In genomic region chr5:92312046-92312715, GRCm38 (mm10) we compare ENCODE assay signal across 8 mouse cellular contexts. TPM values are rescaled to one million over a fixed set of nuclear protein-coding genes. Genes with fewer than 3 reads are reported as not detected.
DNase-seq lines count a peak whose midpoint lies in the region; ATAC-seq lines count a peak whose summit lies in the region.

No protein-coding gene starts in this region.

- no peak overlapping the region for H3K9ac ChIP-seq in forebrain, embryonic 11.5 days (ENCODE audit: low read length)
- H3K9ac ChIP-seq in forebrain, embryonic 15.5 days (replicated peaks): no peak overlapping the region
- H3K9ac ChIP-seq in embryonic facial prominence, embryonic 11.5 days (replicated peaks; ENCODE audit: low read length): no peak overlapping the region

- H3K4me1 ChIP-seq in forebrain, embryonic 11.5 days (replicated peaks; ENCODE audit: control insufficient read depth, insufficient read depth, low read length): 0 out of 2 replicates have a peak, but pooled peaks cover 1% of the 10 kb centered on the region
- H3K4me1 ChIP-seq in forebrain, embryonic 15.5 days: peaks cover 14% of the 10 kb centered on the region
- H3K4me1 ChIP-seq in embryonic facial prominence, embryonic 11.5 days (ENCODE audit: control insufficient read depth, insufficient read depth, low read length): no peaks in the 10 kb centered on the region

- H3K4me3 ChIP-seq in forebrain, embryonic 11.5 days (ENCODE audit: low read depth, low read length): no peak overlapping the region
- H3K4me3 ChIP-seq in forebrain, embryonic 15.5 days: no peak overlapping the region
- no peak overlapping the region for H3K4me3 ChIP-seq in embryonic facial prominence, embryonic 11.5 days (ENCODE audit: low read depth, low read length)

- no peak overlapping the region for H3K4me2 ChIP-seq in forebrain, embryonic 11.5 days (ENCODE audit: low read depth, low read length, severe bottlenecking)
- no peak overlapping the region for H3K4me2 ChIP-seq in forebrain, embryonic 15.5 days (replicated peaks)
- no peak overlapping the region for H3K4me2 ChIP-seq in embryonic facial prominence, embryonic 11.5 days (ENCODE audit: low read depth, low read length)

- no peaks in the 10 kb centered on the region for H3K27me3 ChIP-seq in forebrain, embryonic 11.5 days (ENCODE audit: control insufficient read depth, insufficient read depth, low read length)
- no peaks in the 10 kb centered on the region for H3K27me3 ChIP-seq in forebrain, embryonic 15.5 days
- H3K27me3 ChIP-seq in embryonic facial prominence, embryonic 11.5 days (ENCODE audit: control insufficient read depth, insufficient read depth, low read length): no peaks in the 10 kb centered on the region
- H3K27me3 ChIP-seq in splenic B cell, adult 2 months (ENCODE audit: control insufficient read depth, insufficient read depth, low read length, poor library complexity, severe bottlenecking): no peaks in the 10 kb centered on the region

- WGBS in forebrain, embryonic 11.5 days: 16% methylated on average over 13 of the region's 13 CpGs
- WGBS in forebrain, embryonic 15.5 days: 15% methylated on average over 13 of the region's 13 CpGs
- WGBS in embryonic facial prominence, embryonic 11.5 days: 13% methylated on average over 13 of the region's 13 CpGs

- DNase-seq in forebrain, embryonic 11.5 days (ENCODE audit: low spot score): peak; percentile 88
- DNase-seq in adrenal gland, postnatal 14 days: peak; percentile 91
- peak; percentile 93 for DNase-seq in embryonic facial prominence, embryonic 11.5 days (ENCODE audit: low spot score)
- peak; percentile 90 for DNase-seq in heart, postnatal 4 days
- DNase-seq in left cerebral cortex, postnatal 10 days (ENCODE audit: extremely low spot score in 1 of 2, low spot score in 2 of 2): peak; percentile 89
- DNase-seq in monocyte, adult 2 months (ENCODE audit: low read depth in 1 of 2, low spot score in 2 of 2): peak; percentile 34 to 76
- peak; percentile 94 for DNase-seq in splenic B cell, adult 2 months (ENCODE audit: low read depth, low spot score)

- no peaks in the 10 kb centered on the region for H3K36me3 ChIP-seq in forebrain, embryonic 11.5 days (ENCODE audit: control insufficient read depth, insufficient read depth, low read length)
- H3K36me3 ChIP-seq in forebrain, embryonic 15.5 days: no peaks in the 10 kb centered on the region
- no peaks in the 10 kb centered on the region for H3K36me3 ChIP-seq in embryonic facial prominence, embryonic 11.5 days (replicated peaks; ENCODE audit: control insufficient read depth, insufficient read depth, low read depth, low read length)
- no peaks in the 10 kb centered on the region for H3K36me3 ChIP-seq in splenic B cell, adult 2 months (ENCODE audit: control insufficient read depth, insufficient read depth, low read length, poor library complexity, severe bottlenecking)

- intact Hi-C loops in left cerebral cortex, postnatal 10 days (cut with DNase I): loop anchor here (1.0 kb wide), 1 partner anchor 69 kb away; no protein-coding TSS in a partner anchor

- no peak for ATAC-seq in forebrain, embryonic 11.5 days (replicated peaks; ENCODE audit: low FRiP score)
- no peak for ATAC-seq in forebrain, embryonic 15.5 days (replicated peaks)
- ATAC-seq in embryonic facial prominence, embryonic 11.5 days (replicated peaks; ENCODE audit: insufficient number of reproducible peaks, low FRiP score, low TSS enrichment, low read depth): no peak

- no peaks in the 10 kb centered on the region for H3K9me3 ChIP-seq in forebrain, embryonic 11.5 days (ENCODE audit: control insufficient read depth, low read length)
- no peaks in the 10 kb centered on the region for H3K9me3 ChIP-seq in forebrain, embryonic 15.5 days
- H3K9me3 ChIP-seq in embryonic facial prominence, embryonic 11.5 days (replicated peaks; ENCODE audit: control insufficient read depth, low read length): no peaks in the 10 kb centered on the region

- no peak overlapping the region for H3K27ac ChIP-seq in forebrain, embryonic 11.5 days (ENCODE audit: low read depth, low read length)
- no peak overlapping the region for H3K27ac ChIP-seq in forebrain, embryonic 15.5 days (replicated peaks)
- no peak overlapping the region for H3K27ac ChIP-seq in embryonic facial prominence, embryonic 11.5 days (replicated peaks; ENCODE audit: low read depth, low read length)

RNA-seq across cellular contexts. Expression of gene Sdad1, which starts 1.9 kb away (rescaled TPM):
- 36.8 and 40.2 TPM in 2 replicates for polyA plus RNA-seq in forebrain, embryonic 11.5 days (2014; fragmentation: Nextera tagmentation; extraction: Ambion mirVana)
- 31.1 and 32.3 TPM in 2 replicates for polyA plus RNA-seq in forebrain, embryonic 15.5 days (2015; fragmentation: Nextera tagmentation; extraction: Ambion mirVana)
- 30.5 and 42.2 TPM in 2 replicates for total RNA-seq in adrenal gland, postnatal 14 days (2021)
- polyA plus RNA-seq in embryonic facial prominence, embryonic 11.5 days (2014; fragmentation: Nextera tagmentation; extraction: Ambion mirVana): 39.5 and 41.2 TPM in 2 replicates
- 10 to 100 TPM; 20.0 to 21.7 TPM for total RNA-seq in heart, postnatal 4 days (2021)
- 10 to 100 TPM; 20.5 to 25.3 TPM for total RNA-seq in left cerebral cortex, postnatal 10 days (2021)

RNA-seq across cellular contexts. Expression of gene Cxcl9, which starts 15.7 kb away (rescaled TPM):
- polyA plus RNA-seq in forebrain, embryonic 11.5 days (2014; fragmentation: Nextera tagmentation; extraction: Ambion mirVana): not detected in 2 replicates
- polyA plus RNA-seq in forebrain, embryonic 15.5 days (2015; fragmentation: Nextera tagmentation; extraction: Ambion mirVana): not detected in 2 replicates
- 1.0 and 2.1 TPM in 2 replicates for total RNA-seq in adrenal gland, postnatal 14 days (2021)
- polyA plus RNA-seq in embryonic facial prominence, embryonic 11.5 days (2014; fragmentation: Nextera tagmentation; extraction: Ambion mirVana): not detected in 2 replicates
- under 1 TPM; 0.26 to 0.74 TPM for total RNA-seq in heart, postnatal 4 days (2021)
- not detected for total RNA-seq in left cerebral cortex, postnatal 10 days (2021)

RNA-seq across cellular contexts. Expression of gene Art3, which starts 19.4 kb away (rescaled TPM):
- polyA plus RNA-seq in forebrain, embryonic 11.5 days (2014; fragmentation: Nextera tagmentation; extraction: Ambion mirVana): 0.75 and 1.0 TPM in 2 replicates
- 3.5 and 4.0 TPM in 2 replicates for polyA plus RNA-seq in forebrain, embryonic 15.5 days (2015; fragmentation: Nextera tagmentation; extraction: Ambion mirVana)
- 91.5 and 131 TPM in 2 replicates for total RNA-seq in adrenal gland, postnatal 14 days (2021)
- polyA plus RNA-seq in embryonic facial prominence, embryonic 11.5 days (2014; fragmentation: Nextera tagmentation; extraction: Ambion mirVana): 1.4 and 2.6 TPM in 2 replicates
- total RNA-seq in heart, postnatal 4 days (2021): 100 to 1,000 TPM; 284 to 319 TPM
- 1 to 10 TPM; 7.6 to 9.5 TPM for total RNA-seq in left cerebral cortex, postnatal 10 days (2021)

RNA-seq across cellular contexts. Expression of gene Naaa, which starts 34.2 kb away (rescaled TPM):
- polyA plus RNA-seq in forebrain, embryonic 11.5 days (2014; fragmentation: Nextera tagmentation; extraction: Ambion mirVana): 3.6 and 4.0 TPM in 2 replicates
- polyA plus RNA-seq in forebrain, embryonic 15.5 days (2015; fragmentation: Nextera tagmentation; extraction: Ambion mirVana): 7.6 and 11.5 TPM in 2 replicates
- 19.6 and 26.8 TPM in 2 replicates for total RNA-seq in adrenal gland, postnatal 14 days (2021)
- 2.9 and 4.1 TPM in 2 replicates for polyA plus RNA-seq in embryonic facial prominence, embryonic 11.5 days (2014; fragmentation: Nextera tagmentation; extraction: Ambion mirVana)
- 10 to 100 TPM in 1 of 2 experiments, 1 to 10 TPM in 1; 9.9 to 11.3 TPM for total RNA-seq in heart, postnatal 4 days (2021)
- 10 to 100 TPM; 15.6 to 22.2 TPM for total RNA-seq in left cerebral cortex, postnatal 10 days (2021)

RNA-seq across cellular contexts. Expression of gene Cxcl10, which starts 36.5 kb away (rescaled TPM):
- polyA plus RNA-seq in forebrain, embryonic 11.5 days (2014; fragmentation: Nextera tagmentation; extraction: Ambion mirVana): 0.23 TPM in 1 of 2 replicates, not detected in the other
- polyA plus RNA-seq in forebrain, embryonic 15.5 days (2015; fragmentation: Nextera tagmentation; extraction: Ambion mirVana): 0.20 TPM in 1 of 2 replicates, not detected in the other
- total RNA-seq in adrenal gland, postnatal 14 days (2021): 0.52 and 3.2 TPM in 2 replicates
- polyA plus RNA-seq in embryonic facial prominence, embryonic 11.5 days (2014; fragmentation: Nextera tagmentation; extraction: Ambion mirVana): 0.38 TPM in 1 of 2 replicates, not detected in the other
- under 1 TPM in 1 of 2 experiments, not detected in 1; 0.47 TPM for total RNA-seq in heart, postnatal 4 days (2021)
- total RNA-seq in left cerebral cortex, postnatal 10 days (2021): not detected
